Mouse (Mus musculus): Measurements from ENCODE around the gene Klc4. TPM values are rescaled to one million over a fixed set of nuclear protein-coding genes. Genes with fewer than 3 reads are reported as not detected.

The Klc4 gene
- polyA plus RNA-seq, 1 experiment from 2014 or later, result 15.8 TPM

Other genes with a start within 250 kb of the Klc4 start
- 0.99 and 2.0 TPM in 2 replicates for gene Crip3, start 217.1 kb downstream of the Klc4 start, polyA plus RNA-seq (2014; fragmentation: Nextera tagmentation; extraction: Ambion mirVana)
- not detected in 2 replicates for gene Slc22a7, start 207.6 kb downstream of the Klc4 start, polyA plus RNA-seq (2014; fragmentation: Nextera tagmentation; extraction: Ambion mirVana)
- gene Ttbk1, start 158.3 kb downstream of the Klc4 start, polyA plus RNA-seq (2014; fragmentation: Nextera tagmentation; extraction: Ambion mirVana), result 0.46 and 0.61 TPM in 2 replicates
- gene Dnph1, start 149.3 kb downstream of the Klc4 start, polyA plus RNA-seq (2014; fragmentation: Nextera tagmentation; extraction: Ambion mirVana), result 34.5 and 36.9 TPM in 2 replicates
- 5.5 and 6.0 TPM in 2 replicates for gene Cul9, start 99.6 kb downstream of the Klc4 start, polyA plus RNA-seq (2014; fragmentation: Nextera tagmentation; extraction: Ambion mirVana)
- 10.5 and 14.0 TPM in 2 replicates for gene Srf, start 89.8 kb downstream of the Klc4 start, polyA plus RNA-seq (2014; fragmentation: Nextera tagmentation; extraction: Ambion mirVana)
- gene Ptk7, start 16.5 kb downstream of the Klc4 start, polyA plus RNA-seq (2014; fragmentation: Nextera tagmentation; extraction: Ambion mirVana), result 68.0 and 90.7 TPM in 2 replicates
- gene Mrpl2, start 207 bp upstream of the Klc4 start, polyA plus RNA-seq (2014; fragmentation: Nextera tagmentation; extraction: Ambion mirVana), result 91.8 and 100 TPM in 2 replicates
- gene Cul7, start 4.3 kb upstream of the Klc4 start, polyA plus RNA-seq (2014; fragmentation: Nextera tagmentation; extraction: Ambion mirVana), result 48.5 and 50.1 TPM in 2 replicates
- 34.5 and 41.9 TPM in 2 replicates for gene Rrp36, start 28.3 kb upstream of the Klc4 start, polyA plus RNA-seq (2014; fragmentation: Nextera tagmentation; extraction: Ambion mirVana)
- 132 and 143 TPM in 2 replicates for gene Mea1, start 32.8 kb upstream of the Klc4 start, polyA plus RNA-seq (2014; fragmentation: Nextera tagmentation; extraction: Ambion mirVana)
- 113 and 133 TPM in 2 replicates for gene Klhdc3, start 34.9 kb upstream of the Klc4 start, polyA plus RNA-seq (2014; fragmentation: Nextera tagmentation; extraction: Ambion mirVana)
- gene Ppp2r5d, start 59.1 kb upstream of the Klc4 start, polyA plus RNA-seq (2014; fragmentation: Nextera tagmentation; extraction: Ambion mirVana), result 79.5 and 87.5 TPM in 2 replicates
- gene Pex6, start 65.4 kb upstream of the Klc4 start, polyA plus RNA-seq (2014; fragmentation: Nextera tagmentation; extraction: Ambion mirVana), result 22.2 and 26.7 TPM in 2 replicates
- gene Gnmt, start 83.1 kb upstream of the Klc4 start, polyA plus RNA-seq (2014; fragmentation: Nextera tagmentation; extraction: Ambion mirVana), result 1.2 and 1.6 TPM in 2 replicates
- 62.6 and 68.5 TPM in 2 replicates for gene Cnpy3, start 106.2 kb upstream of the Klc4 start, polyA plus RNA-seq (2014; fragmentation: Nextera tagmentation; extraction: Ambion mirVana)
- 0.21 and 0.31 TPM in 2 replicates for gene Ptcra, start 117.7 kb upstream of the Klc4 start, polyA plus RNA-seq (2014; fragmentation: Nextera tagmentation; extraction: Ambion mirVana)
- gene 2310039H08Rik, start 126.6 kb upstream of the Klc4 start, polyA plus RNA-seq (2014; fragmentation: Nextera tagmentation; extraction: Ambion mirVana), result 86.2 and 92.3 TPM in 2 replicates
- gene Rpl7l1, start 136.7 kb upstream of the Klc4 start, polyA plus RNA-seq (2014; fragmentation: Nextera tagmentation; extraction: Ambion mirVana), result 124 and 126 TPM in 2 replicates
- gene Bicral, start 212.5 kb upstream of the Klc4 start, polyA plus RNA-seq (2014; fragmentation: Nextera tagmentation; extraction: Ambion mirVana), result 5.3 and 5.7 TPM in 2 replicates
- gene Tbcc, start 244.7 kb upstream of the Klc4 start, polyA plus RNA-seq (2014; fragmentation: Nextera tagmentation; extraction: Ambion mirVana), result 55.0 and 63.3 TPM in 2 replicates